Mouse (Mus musculus) right cerebral cortex, postnatal 14 days (tissue): ENCODE data around the gene Dleu7.

Experiments used
- DNase-seq: peaks from one replicate; pipeline ENCODE4 v3.0.0; 2022

The Dleu7 gene

GRCm38 (mm10) chr14:62282974-62283373 is 9.9 kb downstream of the Dleu7 start:
- DNase-seq, result no peak

- no peak for DNase-seq
These were observed 19.2 kb downstream of the Dleu7 start for GRCm38 (mm10) chr14:62273604-62274003.

- DNase-seq, result no peak
These were observed 22.0 kb downstream of the Dleu7 start for GRCm38 (mm10) chr14:62270698-62271396.

- no peak for DNase-seq
These were observed 33.8 kb downstream of the Dleu7 start for GRCm38 (mm10) chr14:62258978-62259536.

GRCm38 (mm10) chr14:62258125-62258524 is 34.7 kb downstream of the Dleu7 start:
- no peak for DNase-seq

- DNase-seq, result no peak
These were observed 36.8 kb downstream of the Dleu7 start for GRCm38 (mm10) chr14:62256066-62256465.

- no peak for DNase-seq
These were observed 38.5 kb downstream of the Dleu7 start for GRCm38 (mm10) chr14:62254371-62254770.

GRCm38 (mm10) chr14:62251999-62252398 is 40.8 kb downstream of the Dleu7 start:
- DNase-seq, result peak; percentile 38

DNA sequence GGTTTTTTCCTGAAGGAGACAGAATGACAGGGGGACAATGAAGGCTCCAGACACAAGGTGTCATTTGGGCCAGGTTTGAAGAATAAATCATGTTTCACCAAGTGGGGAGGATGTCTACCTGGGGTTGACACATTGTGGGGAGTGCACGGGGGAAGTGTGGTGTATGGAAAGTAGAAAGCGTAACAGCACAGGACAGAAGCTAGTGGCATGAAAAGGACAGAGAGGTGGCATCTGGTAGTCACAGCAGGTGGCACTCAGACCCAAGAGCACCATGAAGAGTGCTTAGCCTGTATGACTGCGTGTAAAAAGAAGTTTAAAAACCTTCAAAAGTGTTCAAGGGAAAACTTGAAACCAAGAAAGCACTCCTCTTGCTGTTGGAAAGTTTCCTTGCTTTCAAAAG is 42.8 kb downstream of the Dleu7 start:
- no peak for DNase-seq

- DNase-seq, result no peak
These were observed 43.6 kb downstream of the Dleu7 start for GRCm38 (mm10) chr14:62249251-62249650.

- no peak for DNase-seq
These were observed 44.1 kb downstream of the Dleu7 start for GRCm38 (mm10) chr14:62248796-62249195.

DNA sequence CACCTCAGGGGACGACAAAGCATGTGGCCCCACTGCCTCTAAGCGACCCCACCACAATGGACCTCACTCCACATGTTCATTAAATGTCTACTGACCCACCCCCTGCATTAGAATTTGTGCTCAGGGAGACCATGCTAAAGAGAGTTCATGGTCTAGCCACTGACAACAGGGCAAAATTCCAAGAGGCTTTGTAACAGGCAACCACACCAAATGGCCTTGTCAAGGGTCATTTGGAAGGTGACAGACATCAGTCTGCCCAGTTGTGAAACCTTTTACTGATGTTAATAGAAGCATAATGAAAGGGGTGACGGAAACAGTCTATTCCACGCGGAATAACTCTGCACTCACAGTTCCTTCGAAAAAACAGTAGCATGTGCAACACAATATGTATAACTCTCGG is 44.5 kb downstream of the Dleu7 start:
- DNase-seq, result no peak

- no peak for DNase-seq
These were observed 47.3 kb downstream of the Dleu7 start for GRCm38 (mm10) chr14:62245557-62245956.

GRCm38 (mm10) chr14:62243530-62243929 is 49.3 kb downstream of the Dleu7 start:
- DNase-seq, result no peak

GRCm38 (mm10) chr14:62235969-62236368 is 56.9 kb downstream of the Dleu7 start:
- no peak for DNase-seq

DNA sequence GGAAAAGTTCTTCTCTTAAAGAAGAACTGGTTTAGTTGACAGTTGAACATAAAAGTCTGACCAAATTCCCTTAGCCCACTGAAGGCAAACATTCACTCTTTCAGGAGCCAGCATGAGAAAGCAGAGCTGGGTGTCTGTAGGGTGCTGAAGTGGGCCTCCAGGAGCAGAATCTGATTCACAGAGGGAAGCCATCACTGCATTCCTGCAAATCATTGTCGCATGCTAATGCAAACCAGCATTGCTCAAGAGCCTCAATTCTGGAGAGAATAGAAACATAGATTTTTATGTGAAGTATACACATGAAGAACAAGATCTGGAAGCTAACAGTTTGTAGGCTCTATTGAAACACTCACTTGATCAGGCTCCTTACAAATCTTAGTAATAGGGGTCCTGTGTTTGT is 57.6 kb downstream of the Dleu7 start:
- DNase-seq, result no peak

DNA sequence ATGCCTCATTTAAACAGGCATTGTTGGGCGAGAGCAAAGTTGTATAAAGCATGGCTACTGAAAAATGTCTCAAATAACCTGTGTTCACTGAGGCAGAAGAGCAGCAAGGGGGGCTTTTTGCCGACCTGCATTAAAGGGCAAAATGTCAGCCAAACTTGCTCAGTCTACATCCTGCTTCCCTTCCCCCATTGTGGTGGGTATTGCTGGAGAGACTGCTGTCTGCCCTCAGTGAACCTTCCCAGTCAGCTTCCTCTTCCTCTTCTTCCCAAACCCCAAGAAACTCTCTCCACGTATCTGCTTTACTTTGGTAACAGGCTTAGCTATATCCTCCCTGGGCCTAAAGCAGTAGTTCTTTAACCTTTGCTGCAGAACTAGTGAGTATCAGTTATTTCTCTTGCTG is 61.9 kb downstream of the Dleu7 start:
- DNase-seq, result no peak

DNA sequence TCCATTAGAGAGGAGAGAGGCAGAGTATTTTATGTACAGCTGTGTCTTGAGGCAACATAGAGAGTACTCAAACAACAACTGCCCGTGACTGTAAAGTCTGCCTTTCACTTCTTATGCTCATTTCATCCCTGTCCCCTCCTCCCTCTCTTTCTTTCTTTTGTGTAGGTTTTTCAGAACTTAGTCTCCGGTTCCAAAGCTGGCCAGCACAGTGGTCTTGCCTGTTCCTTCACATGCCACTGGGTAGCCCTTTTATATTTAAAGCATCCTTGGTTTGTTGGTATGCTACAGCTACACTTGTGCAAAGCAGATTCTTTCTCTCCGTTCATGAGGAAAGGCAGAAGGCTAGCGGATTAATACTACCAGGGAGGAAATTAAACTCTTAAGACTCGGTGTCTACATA is 65.7 kb downstream of the Dleu7 start:
- DNase-seq, result no peak

- peak; percentile 29 for DNase-seq
These were observed 66.2 kb downstream of the Dleu7 start for GRCm38 (mm10) chr14:62226576-62227047.
